Mouse (Mus musculus) bone marrow, adult 2 months (tissue): ENCODE measurements around the gene Shroom1.

Experiments used
- CTCF ChIP-seq: fragments of 200-500 bp; IDR thresholded peaks from 2 replicates; pipeline ENCODE4 v1.5.1; 2011; ENCODE audit warnings: low read length, control low read depth; ENCODE audit not compliant: control insufficient read depth, insufficient read depth
- POLR2A ChIP-seq: fragments of 200-500 bp; IDR thresholded peaks from 2 replicates; pipeline ENCODE4 v1.6.1; 2011; ENCODE audit warnings: low read depth, mild to moderate bottlenecking, control low read depth, low read length, borderline replicate concordance; ENCODE audit not compliant: control insufficient read depth

- TF ChIP-seq CTCF = no peak
- no peak for TF ChIP-seq POLR2A
Observed at GRCm38 (mm10) chr11:53433057-53433456, 23.9 kb upstream of the Shroom1 start.
